Mouse (Mus musculus) cortical plate, adult 2 months (tissue): ENCODE measurements at regions not wholly inside any gene's neighbourhood (a gene's known extent, or its start where the extent isn't known, plus 50 kb on each side); places are given as distances from the start of the nearest gene placed in this dataset.

Experiments used
- H3K27ac ChIP-seq: fragments of 200-500 bp; 2 replicates; pipeline ENCODE4 v1.5.1; 2012; ENCODE audit warnings: low read length, control low read depth, inconsistent platforms; ENCODE audit not compliant: insufficient read depth
- H3K4me1 ChIP-seq: fragments of 200-500 bp; 2 replicates; pipeline ENCODE4 v1.6.1; 2011; ENCODE audit warnings: low read length; ENCODE audit not compliant: control insufficient read depth, insufficient read depth
- H3K4me3 ChIP-seq: fragments of 200-500 bp; 2 replicates; pipeline ENCODE4 v1.5.1; 2011; ENCODE audit warnings: mild to moderate bottlenecking, low read length, control low read depth; ENCODE audit not compliant: insufficient read depth
- CTCF ChIP-seq: fragments of 200-500 bp; IDR thresholded peaks from 2 replicates; pipeline ENCODE4 v1.5.1; 2011; ENCODE audit warnings: mild to moderate bottlenecking, control low read depth, low read length; ENCODE audit not compliant: insufficient read depth; ENCODE audit errors: extremely low read depth
- POLR2A ChIP-seq: fragments of 200-500 bp; IDR thresholded peaks from 2 replicates; pipeline ENCODE4 v1.6.1; 2011; ENCODE audit warnings: mild to moderate bottlenecking, low read length, control low read depth; ENCODE audit not compliant: insufficient read depth; ENCODE audit errors: extremely low read depth

DNA sequence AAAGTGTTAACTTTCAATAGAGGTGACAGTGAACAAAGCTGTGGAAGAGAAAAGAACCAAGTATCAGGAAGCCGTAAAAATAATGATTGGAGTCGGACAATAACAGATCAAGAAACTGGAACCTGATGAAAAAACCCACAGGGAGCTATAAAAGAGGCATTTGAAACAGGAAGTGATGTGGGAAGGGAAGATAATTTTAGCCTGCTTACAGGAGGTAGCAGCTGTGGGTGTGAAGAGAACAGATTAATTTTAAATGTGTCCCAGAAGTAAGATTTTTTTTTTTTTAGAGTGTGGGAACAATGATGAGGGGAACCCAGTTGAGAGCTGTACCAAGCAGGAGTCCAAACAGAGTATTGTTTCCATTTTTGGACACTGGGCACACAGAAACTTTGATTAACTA lies 61.5 kb upstream of the Gls start:
- Histone ChIP-seq H3K4me3 (no peak overlapping the region), H3K27ac (no peak overlapping the region), H3K4me1 (no peaks in the 10 kb centered on the region)
- no peak for TF ChIP-seq POLR2A
- TF ChIP-seq CTCF, result no peak

DNA sequence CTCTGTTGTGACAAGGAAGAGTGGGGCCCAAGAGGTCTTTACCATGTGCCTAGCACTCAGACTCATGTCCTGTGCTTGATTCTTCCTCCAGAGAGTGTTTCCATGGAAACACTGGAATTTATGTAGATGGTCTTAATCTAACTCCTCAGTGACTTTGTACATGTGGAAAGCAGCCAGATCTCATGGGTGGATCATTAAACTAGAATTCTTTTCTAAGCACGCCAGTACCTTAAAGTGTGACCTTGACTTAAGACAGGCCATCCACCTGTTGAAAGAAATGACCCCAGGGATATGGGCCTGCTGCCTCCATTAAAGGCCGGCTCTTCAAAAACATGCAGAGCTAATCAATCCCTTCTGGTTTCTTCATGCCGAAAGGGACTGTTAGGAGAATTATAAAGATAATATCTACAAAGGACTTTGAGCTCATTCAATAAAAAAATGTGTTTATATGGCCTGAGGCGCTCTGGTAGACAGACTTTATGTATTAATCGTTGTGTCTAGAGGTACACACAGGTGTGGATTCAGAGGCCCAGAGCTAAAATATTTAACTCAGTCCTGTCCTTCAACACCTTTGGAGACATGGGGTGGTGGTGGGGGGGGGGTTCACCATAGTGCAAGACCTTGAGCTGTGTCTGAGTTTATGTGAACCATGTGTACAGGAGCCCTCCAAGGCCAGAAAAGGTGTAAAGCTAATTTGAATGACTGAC lies 60.5 kb upstream of the Gls start:
- peak overlapping the region; percentile 73 for H3K27ac ChIP-seq
- H3K4me1 ChIP-seq, result no peaks in the 10 kb centered on the region
- no peak overlapping the region for H3K4me3 ChIP-seq
- TF ChIP-seq POLR2A (no peak), CTCF (no peak)
